Mouse (Mus musculus): ENCODE measurements around the gene Sfxn4. TPM values are rescaled to one million over a fixed set of nuclear protein-coding genes. Genes with fewer than 3 reads are reported as not detected.
A peak's percentile ranks its signal among the peaks of the same experiment; 100 is the strongest.

Gene Sfxn4
- 7.7 and 8.5 TPM in 2 replicates for polyA plus RNA-seq (2014; fragmentation: Nextera tagmentation; extraction: Ambion mirVana)

GRCm38 (mm10) chr19:60860868-60861700 lies at the start of gene Sfxn4:
Sfxn4 (minus strand) TSS chr19:60861479.
- peaks cover 22% of the 10 kb centered on the region for H3K36me3 ChIP-seq (ENCODE audit: control insufficient read depth, insufficient read depth, low read length)
- 3% methylated on average over 30 of the region's 30 CpGs for WGBS
- no peaks in the 10 kb centered on the region for H3K4me1 ChIP-seq (ENCODE audit: control insufficient read depth in 2 of 2, insufficient read depth in 2 of 2, low read length in 2 of 2)
- peak within 1 kb of the TSS; percentile 69 for H3K9ac ChIP-seq (ENCODE audit: low read length)
- no peaks in the 10 kb centered on the region for H3K9me3 ChIP-seq (ENCODE audit: control insufficient read depth, low read length)
- H3K4me2 ChIP-seq (ENCODE audit: low read length): peak within 1 kb of the TSS; percentile 62
- H3K27ac ChIP-seq (replicated peaks in 1 of 2; ENCODE audit: control insufficient read depth in 1 of 2, insufficient read depth in 1 of 2, low read depth in 2 of 2, low read length in 2 of 2): peak within 1 kb of the TSS; percentile 51 to 72
- H3K27me3 ChIP-seq (ENCODE audit: control insufficient read depth, insufficient read depth, low read length): no peaks in the 10 kb centered on the region
- ATAC-seq (ENCODE audit: insufficient number of reproducible peaks, insufficient read depth, low FRiP score, low read depth): peak; percentile 99
- peak within 1 kb of the TSS; percentile 54 to 65 for H3K4me3 ChIP-seq (ENCODE audit: control insufficient read depth in 1 of 2, insufficient read depth in 1 of 2, low read depth in 1 of 2, low read length in 2 of 2)

- no peaks in the 10 kb centered on the region for H3K27me3 ChIP-seq (ENCODE audit: control insufficient read depth, insufficient read depth, low read length)
- no peak overlapping the region for H3K9ac ChIP-seq (ENCODE audit: low read length)
- H3K4me1 ChIP-seq (ENCODE audit: control insufficient read depth in 2 of 2, insufficient read depth in 2 of 2, low read length in 2 of 2): peaks cover 2 to 24% of the 10 kb centered on the region in 2 experiments
- H3K9me3 ChIP-seq (ENCODE audit: control insufficient read depth, low read length): no peaks in the 10 kb centered on the region
- H3K4me2 ChIP-seq (ENCODE audit: low read length): no peak overlapping the region
- no peak overlapping the region for H3K4me3 ChIP-seq (ENCODE audit: control insufficient read depth in 1 of 2, insufficient read depth in 1 of 2, low read depth in 1 of 2, low read length in 2 of 2)
- H3K27ac ChIP-seq (replicated peaks in 1 of 2; ENCODE audit: control insufficient read depth in 1 of 2, insufficient read depth in 1 of 2, low read depth in 2 of 2, low read length in 2 of 2): no peak overlapping the region
- no peaks in the 10 kb centered on the region for H3K36me3 ChIP-seq (ENCODE audit: control insufficient read depth, insufficient read depth, low read length)
- ATAC-seq (ENCODE audit: insufficient number of reproducible peaks, insufficient read depth, low FRiP score, low read depth): no peak
Observed at GRCm38 (mm10) chr19:60910304-60910703, 49.0 kb upstream of the Sfxn4 start.

- Histone ChIP-seq H3K4me1 (ENCODE audit: control insufficient read depth in 2 of 2, insufficient read depth in 2 of 2, low read length in 2 of 2) (peaks cover 4 to 13% of the 10 kb centered on the region in 2 experiments), H3K9ac (ENCODE audit: low read length) (no peak overlapping the region), H3K36me3 (ENCODE audit: control insufficient read depth, insufficient read depth, low read length) (no peaks in the 10 kb centered on the region), H3K9me3 (ENCODE audit: control insufficient read depth, low read length) (no peaks in the 10 kb centered on the region), H3K4me2 (ENCODE audit: low read length) (no peak overlapping the region), H3K27me3 (ENCODE audit: control insufficient read depth, insufficient read depth, low read length) (no peaks in the 10 kb centered on the region), H3K27ac (replicated peaks in 1 of 2; ENCODE audit: control insufficient read depth in 1 of 2, insufficient read depth in 1 of 2, low read depth in 2 of 2, low read length in 2 of 2) (no peak overlapping the region), H3K4me3 (ENCODE audit: control insufficient read depth in 1 of 2, insufficient read depth in 1 of 2, low read depth in 1 of 2, low read length in 2 of 2) (no peak overlapping the region)
- 92% methylated on average over 5 of the region's 5 CpGs for whole genome bisulfite sequencing
- ATAC-seq (ENCODE audit: insufficient number of reproducible peaks, insufficient read depth, low FRiP score, low read depth): no peak
Observed at GRCm38 (mm10) chr19:60905477-60905876, 44.2 kb upstream of the Sfxn4 start.

GRCm38 (mm10) chr19:60903971-60904370 lies 42.7 kb upstream of the Sfxn4 start:
- 93% methylated on average over 1 of the region's 1 CpGs for WGBS

GRCm38 (mm10) chr19:60903139-60903538 lies 41.9 kb upstream of the Sfxn4 start:
- no peak for ATAC-seq (ENCODE audit: insufficient number of reproducible peaks, insufficient read depth, low FRiP score, low read depth)
- Histone ChIP-seq H3K4me1 (ENCODE audit: control insufficient read depth in 2 of 2, insufficient read depth in 2 of 2, low read length in 2 of 2) (peaks cover 4 to 13% of the 10 kb centered on the region in 2 experiments), H3K9me3 (ENCODE audit: control insufficient read depth, low read length) (no peaks in the 10 kb centered on the region), H3K9ac (ENCODE audit: low read length) (no peak overlapping the region), H3K4me3 (ENCODE audit: control insufficient read depth in 1 of 2, insufficient read depth in 1 of 2, low read depth in 1 of 2, low read length in 2 of 2) (no peak overlapping the region), H3K36me3 (ENCODE audit: control insufficient read depth, insufficient read depth, low read length) (no peaks in the 10 kb centered on the region), H3K27me3 (ENCODE audit: control insufficient read depth, insufficient read depth, low read length) (no peaks in the 10 kb centered on the region), H3K4me2 (ENCODE audit: low read length) (no peak overlapping the region), H3K27ac (replicated peaks in 1 of 2; ENCODE audit: control insufficient read depth in 1 of 2, insufficient read depth in 1 of 2, low read depth in 2 of 2, low read length in 2 of 2) (no peak overlapping the region)
- 82% methylated on average over 1 of the region's 1 CpGs for WGBS

More at GRCm38 (mm10) chr19:60903971-60904370, 42.7 kb upstream of the Sfxn4 start:
- no peak for ATAC-seq (ENCODE audit: insufficient number of reproducible peaks, insufficient read depth, low FRiP score, low read depth)
- no peaks in the 10 kb centered on the region for H3K36me3 ChIP-seq (ENCODE audit: control insufficient read depth, insufficient read depth, low read length)
- H3K4me1 ChIP-seq (ENCODE audit: control insufficient read depth in 2 of 2, insufficient read depth in 2 of 2, low read length in 2 of 2): peaks cover 4 to 13% of the 10 kb centered on the region in 2 experiments
- H3K4me3 ChIP-seq (ENCODE audit: control insufficient read depth in 1 of 2, insufficient read depth in 1 of 2, low read depth in 1 of 2, low read length in 2 of 2): no peak overlapping the region
- H3K9me3 ChIP-seq (ENCODE audit: control insufficient read depth, low read length): no peaks in the 10 kb centered on the region
- no peak overlapping the region for H3K27ac ChIP-seq (replicated peaks in 1 of 2; ENCODE audit: control insufficient read depth in 1 of 2, insufficient read depth in 1 of 2, low read depth in 2 of 2, low read length in 2 of 2)
- H3K9ac ChIP-seq (ENCODE audit: low read length): no peak overlapping the region
- no peaks in the 10 kb centered on the region for H3K27me3 ChIP-seq (ENCODE audit: control insufficient read depth, insufficient read depth, low read length)
- H3K4me2 ChIP-seq (ENCODE audit: low read length): no peak overlapping the region

GRCm38 (mm10) chr19:60895251-60895880 lies 34.1 kb upstream of the Sfxn4 start:
- WGBS: 2% methylated on average over 3 of the region's 3 CpGs
- H3K36me3 ChIP-seq (ENCODE audit: control insufficient read depth, insufficient read depth, low read length): no peaks in the 10 kb centered on the region
- ATAC-seq (ENCODE audit: insufficient number of reproducible peaks, insufficient read depth, low FRiP score, low read depth): no peak
- peaks cover 3 to 31% of the 10 kb centered on the region in 2 experiments for H3K4me1 ChIP-seq (ENCODE audit: control insufficient read depth in 2 of 2, insufficient read depth in 2 of 2, low read length in 2 of 2)
- H3K9ac ChIP-seq (ENCODE audit: low read length): peak overlapping the region; percentile 50
- H3K27me3 ChIP-seq (ENCODE audit: control insufficient read depth, insufficient read depth, low read length): no peaks in the 10 kb centered on the region
- H3K27ac ChIP-seq (replicated peaks in 1 of 2; ENCODE audit: control insufficient read depth in 1 of 2, insufficient read depth in 1 of 2, low read depth in 2 of 2, low read length in 2 of 2): peak overlapping the region; percentile 3 to 56
- no peak overlapping the region for H3K4me3 ChIP-seq (ENCODE audit: control insufficient read depth in 1 of 2, insufficient read depth in 1 of 2, low read depth in 1 of 2, low read length in 2 of 2)
- peak overlapping the region; percentile 46 for H3K4me2 ChIP-seq (ENCODE audit: low read length)
- no peaks in the 10 kb centered on the region for H3K9me3 ChIP-seq (ENCODE audit: control insufficient read depth, low read length)

GRCm38 (mm10) chr19:60891934-60892547 lies 30.8 kb upstream of the Sfxn4 start:
- H3K9ac ChIP-seq (ENCODE audit: low read length): peak overlapping the region; percentile 66
- H3K4me2 ChIP-seq (ENCODE audit: low read length): peak overlapping the region; percentile 82
- no peak overlapping the region for H3K27ac ChIP-seq (replicated peaks in 1 of 2; ENCODE audit: control insufficient read depth in 1 of 2, insufficient read depth in 1 of 2, low read depth in 2 of 2, low read length in 2 of 2)
- peak overlapping the region; percentile 9 to 88; a peak in 3 of 4 replicates for H3K4me3 ChIP-seq (ENCODE audit: control insufficient read depth in 1 of 2, insufficient read depth in 1 of 2, low read depth in 1 of 2, low read length in 2 of 2)
- H3K4me1 ChIP-seq (ENCODE audit: control insufficient read depth in 2 of 2, insufficient read depth in 2 of 2, low read length in 2 of 2): peaks cover 3 to 38% of the 10 kb centered on the region in 2 experiments
- no peaks in the 10 kb centered on the region for H3K27me3 ChIP-seq (ENCODE audit: control insufficient read depth, insufficient read depth, low read length)
- H3K9me3 ChIP-seq (ENCODE audit: control insufficient read depth, low read length): no peaks in the 10 kb centered on the region
- WGBS: 22% methylated on average over 1 of the region's 1 CpGs
- H3K36me3 ChIP-seq (ENCODE audit: control insufficient read depth, insufficient read depth, low read length): no peaks in the 10 kb centered on the region
- ATAC-seq (ENCODE audit: insufficient number of reproducible peaks, insufficient read depth, low FRiP score, low read depth): no peak

Data from heart, embryonic 14.5 days (tissue).